Mouse (Mus musculus) left cerebral cortex, postnatal 14 days (tissue): Measurements from ENCODE around the gene Krtap4-7. TPM values are rescaled to one million over a fixed set of nuclear protein-coding genes. Genes with fewer than 3 reads are reported as not detected.
A peak's percentile ranks its signal among the peaks of the same experiment; 100 is the strongest.
"Not testable (repeated sequence)": the region's sequence is repeated elsewhere in the genome, so short reads cannot be mapped to it uniquely, and the experiment has no call there.

ENCODE experiments used
- DNase-seq, 2 experiments: peaks; one replicate each; pipeline ENCODE4 v3.0.0; 2021 to 2022; ENCODE audit warnings: low spot score in 2 of 2, mixed read lengths in 1 of 2
- intact Hi-C: fragments of 180-260 bp; cut with DNase I; formaldehyde crosslinking; loops from one replicate; pipeline ENCODE4 v1.15.1; 2025
- total RNA-seq, 2 experiments: library from RNA; stranded (reverse); gene quantifications; 2 replicates each; pipeline ENCODE4 v1.2.3; 2021

Gene Krtap4-7
- total RNA-seq, 2 experiments from 2014 or later = not detected

DNA sequence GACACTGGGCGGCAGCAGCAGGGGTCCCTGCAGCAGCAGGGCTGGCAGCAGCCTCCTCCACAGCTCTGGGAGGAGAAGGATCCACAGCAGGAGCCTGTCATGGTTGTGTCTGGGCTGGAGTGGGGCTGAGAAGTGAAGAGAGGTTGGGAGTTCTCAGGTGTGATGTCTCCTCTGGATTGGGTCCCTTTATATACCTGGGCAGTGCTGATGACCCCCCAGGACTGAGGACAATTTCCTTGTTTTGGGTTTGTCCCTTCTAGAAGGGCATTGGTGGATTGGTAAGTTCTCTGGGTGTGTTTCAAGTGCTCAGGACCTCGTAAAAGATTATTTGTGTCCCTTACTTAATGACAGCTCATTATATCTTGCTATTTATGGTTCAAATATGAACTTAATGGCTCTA, 33.8 kb downstream of the Krtap4-7 start, which contains the start of gene Gm11937:
Gm11937 (minus strand) TSS at position 101 of the 400 bp plus-strand sequence.
- DNase-seq, intact Hi-C loops: not testable (repeated sequence)

DNA sequence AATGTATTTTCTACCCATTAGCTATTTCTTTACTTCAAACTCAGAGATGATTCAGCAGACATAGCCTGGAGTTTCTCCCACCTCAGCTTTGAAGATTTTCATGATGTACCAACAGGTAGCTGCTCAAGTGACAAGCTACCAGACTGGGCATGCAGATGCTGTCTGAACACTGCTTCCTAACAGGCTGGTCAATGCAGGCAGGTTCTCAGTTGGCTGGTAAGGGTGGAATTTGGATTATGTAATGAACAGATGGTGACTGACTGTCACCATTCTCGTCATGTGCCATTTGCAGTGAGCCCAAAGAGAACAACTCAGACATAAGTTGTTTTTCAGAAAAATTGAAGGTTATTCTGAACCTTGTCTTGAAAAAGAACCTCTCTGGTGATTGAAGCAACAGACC, 34.8 kb downstream of the Krtap4-7 start:
- intact Hi-C loops = no loop called here
- peak; percentile 43 to 45 for DNase-seq

DNA sequence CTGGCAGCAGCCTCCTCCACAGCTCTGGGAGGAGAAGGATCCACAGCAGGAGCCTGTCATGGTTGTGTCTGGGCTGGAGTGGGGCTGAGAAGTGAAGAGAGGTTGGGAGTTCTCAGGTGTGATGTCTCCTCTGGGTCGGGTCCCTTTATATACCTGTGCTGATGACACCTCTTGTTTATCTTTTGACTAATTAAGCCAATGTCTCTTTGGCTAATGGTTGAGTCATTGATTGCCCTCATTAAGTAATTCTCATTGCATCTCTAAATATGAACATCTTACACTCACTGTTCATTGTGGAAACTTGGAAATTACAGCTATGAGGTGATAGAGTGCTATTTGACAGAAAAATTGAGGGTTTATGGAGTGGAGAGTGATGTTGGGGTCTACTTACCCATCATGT, 40.7 kb downstream of the Krtap4-7 start, which contains the start of gene Gm11938:
Gm11938 (minus strand) TSS at position 101 of the 400 bp plus-strand sequence.
- DNase-seq, intact Hi-C loops: not testable (repeated sequence)

DNA sequence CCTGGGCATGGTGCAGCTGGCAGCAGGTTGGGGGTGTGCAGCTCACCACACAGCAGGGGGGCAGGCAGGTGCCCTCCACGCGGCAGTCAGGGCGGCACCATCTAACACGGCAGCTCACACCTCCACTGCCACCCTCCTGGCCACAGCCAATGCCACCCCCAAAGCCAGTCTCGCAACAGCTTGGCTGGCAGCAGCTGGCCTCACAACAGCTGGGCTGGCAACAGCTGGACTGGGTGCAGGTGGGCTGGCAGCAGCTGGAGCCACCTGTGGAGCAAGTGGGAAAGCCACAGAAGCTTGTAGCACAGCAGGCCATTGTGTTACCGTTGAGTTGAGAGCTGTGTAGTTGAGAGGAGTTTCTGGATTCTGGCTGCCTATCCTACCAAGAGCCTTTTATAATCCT, 46.1 kb downstream of the Krtap4-7 start, which contains the start of gene Krtap9-3:
Krtap9-3 (minus strand) TSS at position 364 of the 400 bp plus-strand sequence.
- DNase-seq, intact Hi-C loops: not testable (repeated sequence)

Other genes starting within 250 kb of the Krtap4-7 start
- 1 to 10 TPM; 8.5 to 9.7 TPM for gene Krt12, start 221.8 kb downstream of the Krtap4-7 start, total RNA-seq
- gene Krt20, start 205.9 kb downstream of the Krtap4-7 start, total RNA-seq = not detected
- gene Krt23, start 151.0 kb downstream of the Krtap4-7 start, total RNA-seq = not detected
- not detected for gene Krt39, start 122.8 kb downstream of the Krtap4-7 start, total RNA-seq
- gene Krt40, start 100.9 kb downstream of the Krtap4-7 start, total RNA-seq = not detected
- not detected for gene Krtap3-3, start 93.2 kb downstream of the Krtap4-7 start, total RNA-seq
- not detected for gene Krtap3-2, start 87.2 kb downstream of the Krtap4-7 start, total RNA-seq
- gene Gm11939, start 84.6 kb downstream of the Krtap4-7 start, total RNA-seq = not detected
- gene Krtap3-1, start 77.5 kb downstream of the Krtap4-7 start, total RNA-seq = not detected
- gene Krtap1-5, start 63.1 kb downstream of the Krtap4-7 start, total RNA-seq = not detected
- gene Krtap1-4, start 60.4 kb downstream of the Krtap4-7 start, total RNA-seq = not detected
- gene Krtap1-3, start 52.8 kb downstream of the Krtap4-7 start, total RNA-seq = not detected
- not detected for gene Krtap9-3, start 46.0 kb downstream of the Krtap4-7 start, total RNA-seq
- gene Gm11938, start 40.8 kb downstream of the Krtap4-7 start, total RNA-seq = not detected
- gene Gm11937, start 33.9 kb downstream of the Krtap4-7 start, total RNA-seq = not detected
- not detected for gene Krtap2-4, start 29.2 kb downstream of the Krtap4-7 start, total RNA-seq
- gene Gm11562, start 23.7 kb downstream of the Krtap4-7 start, total RNA-seq = not detected
- gene Krtap4-1, start 15.9 kb downstream of the Krtap4-7 start, total RNA-seq = not detected
- not detected for gene Krtap4-2, start 9.0 kb downstream of the Krtap4-7 start, total RNA-seq
- gene Gm11555, start 6.1 kb upstream of the Krtap4-7 start, total RNA-seq = not detected
- not detected for gene Gm11563, start 14.9 kb upstream of the Krtap4-7 start, total RNA-seq
- gene Krtap4-6, start 21.9 kb upstream of the Krtap4-7 start, total RNA-seq = not detected
- not detected for gene Gm14190, start 46.7 kb upstream of the Krtap4-7 start, total RNA-seq
- not detected for gene Gm14180, start 90.2 kb upstream of the Krtap4-7 start, total RNA-seq
- not detected for gene Gm11595, start 128.8 kb upstream of the Krtap4-7 start, total RNA-seq
- not detected for gene Krtap4-8, start 136.6 kb upstream of the Krtap4-7 start, total RNA-seq
- not detected for gene Krtap4-9, start 141.1 kb upstream of the Krtap4-7 start, total RNA-seq
- gene Gm11596, start 149.4 kb upstream of the Krtap4-7 start, total RNA-seq = not detected
- not detected for gene Gm11569, start 154.8 kb upstream of the Krtap4-7 start, total RNA-seq
- not detected for gene Gm11554, start 160.4 kb upstream of the Krtap4-7 start, total RNA-seq
- gene Krtap4-13, start 165.8 kb upstream of the Krtap4-7 start, total RNA-seq = not detected
- gene Gm11564, start 171.6 kb upstream of the Krtap4-7 start, total RNA-seq = not detected
- not detected for gene 2300003K06Rik, start 194.0 kb upstream of the Krtap4-7 start, total RNA-seq
- not detected for gene Krtap4-16, start 207.5 kb upstream of the Krtap4-7 start, total RNA-seq
- gene Gm11568, start 213.8 kb upstream of the Krtap4-7 start, total RNA-seq = not detected
- not detected for gene Gm11559, start 220.4 kb upstream of the Krtap4-7 start, total RNA-seq
- not detected for gene Krtap9-1, start 229.3 kb upstream of the Krtap4-7 start, total RNA-seq
- gene Gm11567, start 235.1 kb upstream of the Krtap4-7 start, total RNA-seq = not detected